Mouse (Mus musculus): ENCODE measurements around the gene Pcdh9.

The Pcdh9 gene

GRCm38 (mm10) chr14:93039326-93040221, 850.9 kb downstream of the Pcdh9 start:
- no peak for DNase-seq (ENCODE audit: low read depth, low spot score)

DNA sequence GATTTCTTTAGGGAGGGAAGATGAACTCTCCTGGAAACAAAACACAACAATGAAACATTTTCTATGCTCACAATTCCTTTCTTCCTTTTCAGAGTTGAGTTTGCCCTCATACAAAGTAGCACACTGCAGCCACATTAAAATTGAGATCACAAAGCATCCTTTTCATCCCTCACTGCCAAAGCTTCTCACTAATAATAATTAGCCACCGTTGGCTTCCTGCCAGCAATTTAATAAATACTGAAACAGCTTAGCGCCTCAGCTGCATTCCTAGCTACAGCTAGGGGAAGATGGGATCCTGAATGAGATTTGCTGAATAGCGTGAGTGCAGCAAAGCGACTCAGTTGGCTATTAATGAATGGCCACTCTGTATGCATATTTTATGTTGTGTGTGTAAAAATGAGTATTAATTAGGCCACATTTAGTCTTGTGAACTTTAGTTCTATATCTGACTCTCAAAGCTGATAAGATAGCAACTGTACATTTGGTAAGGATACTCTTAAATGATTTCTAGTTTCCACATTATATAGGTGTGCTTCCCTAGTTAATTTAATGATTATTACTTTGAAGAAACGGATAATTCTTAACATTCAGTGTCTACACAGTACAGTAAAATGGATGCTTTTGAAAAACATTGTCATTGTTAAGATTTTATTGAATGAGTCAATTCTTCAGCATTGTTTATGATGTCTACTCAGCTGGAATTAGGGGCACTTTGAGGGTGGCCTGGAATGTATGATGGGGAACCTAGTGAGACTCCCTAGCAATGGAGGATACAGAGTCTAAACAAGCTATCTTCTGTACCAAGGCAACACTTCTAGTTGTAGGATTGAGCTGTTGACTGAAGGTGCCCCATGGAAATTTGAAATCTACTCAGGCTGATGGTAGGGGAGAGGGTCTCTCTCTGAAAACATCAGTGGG, 881.1 kb downstream of the Pcdh9 start:
- DNase-seq (ENCODE audit: low read depth, low spot score) = no peak

Data from ZHBTc4 (cell line).